Comparison of ENCODE assay signal across 8 mouse cellular contexts in genomic region chr4:134102742-134103119, GRCm38 (mm10). TPM values are rescaled to one million over a fixed set of nuclear protein-coding genes. Genes with fewer than 3 reads are reported as not detected.
DNase-seq lines count a peak whose midpoint lies in the region; ATAC-seq and TF ChIP-seq lines count a peak whose summit lies in the region.

No protein-coding gene starts in this region.

- H3K36me3 ChIP-seq in lung, embryonic 14.5 days (ENCODE audit: insufficient read depth), result no peaks in the 10 kb centered on the region
- no peaks in the 10 kb centered on the region for H3K36me3 ChIP-seq in embryonic facial prominence, embryonic 13.5 days
- H3K36me3 ChIP-seq in intestine, postnatal 0 days (ENCODE audit: control insufficient read depth, insufficient read depth), result no peaks in the 10 kb centered on the region
- H3K36me3 ChIP-seq in neural tube, embryonic 13.5 days, result no peaks in the 10 kb centered on the region

- no peak for TF ChIP-seq CTCF in lung, embryonic 14.5 days (IDR thresholded peaks at IDR 0.05; ENCODE audit: low read depth)
- no peak for TF ChIP-seq CTCF in intestine, postnatal 0 days (IDR thresholded peaks at IDR 0.05; ENCODE audit: low read depth)

- H3K4me3 ChIP-seq in lung, embryonic 14.5 days (ENCODE audit: low read depth, low read length), result peak overlapping the region; percentile 65
- H3K4me3 ChIP-seq in embryonic facial prominence, embryonic 13.5 days, result peak overlapping the region; percentile 70
- peak overlapping the region; percentile 57 for H3K4me3 ChIP-seq in intestine, postnatal 0 days (ENCODE audit: low read depth, low read length)
- H3K4me3 ChIP-seq in neural tube, embryonic 13.5 days, result peak overlapping the region; percentile 76

- no peak for DNase-seq in lung, embryonic 14.5 days
- no peak for DNase-seq in lung, postnatal 14 days
- no peak for DNase-seq in thymus, postnatal 25 days
- DNase-seq in Muller cell, postnatal 12 days (ENCODE audit: inconsistent ontology term), result no peak
- DNase-seq in left cerebral cortex, postnatal 14 days (ENCODE audit: low spot score in 2 of 2), result no peak

- intact Hi-C loops in left cerebral cortex, postnatal 14 days (cut with DNase I), result no loop called here

- ATAC-seq in lung, embryonic 14.5 days (ENCODE audit: insufficient read depth), result peak; percentile 28
- no peak; the same call in 1 of the 2 replicates for ATAC-seq in embryonic facial prominence, embryonic 13.5 days (ENCODE audit: insufficient number of reproducible peaks, insufficient read depth, low FRiP score, low TSS enrichment, low read depth)
- peak; percentile 48; the same call in 1 of the 2 replicates for ATAC-seq in intestine, postnatal 0 days
- peak; percentile 60 for ATAC-seq in neural tube, embryonic 13.5 days (ENCODE audit: low read depth)

- H3K27ac ChIP-seq in lung, embryonic 14.5 days (ENCODE audit: low read depth), result no peak overlapping the region
- H3K27ac ChIP-seq in embryonic facial prominence, embryonic 13.5 days, result no peak overlapping the region
- no peak overlapping the region for H3K27ac ChIP-seq in intestine, postnatal 0 days (ENCODE audit: low read depth, low read length)
- H3K27ac ChIP-seq in neural tube, embryonic 13.5 days (replicated peaks), result no peak overlapping the region

- peak overlapping the region; percentile 72 for H3K4me2 ChIP-seq in lung, embryonic 14.5 days
- H3K4me2 ChIP-seq in embryonic facial prominence, embryonic 13.5 days, result peak overlapping the region; percentile 70
- H3K4me2 ChIP-seq in intestine, postnatal 0 days (replicated peaks; ENCODE audit: low read depth), result peak overlapping the region; percentile 64
- peak overlapping the region; percentile 78 for H3K4me2 ChIP-seq in neural tube, embryonic 13.5 days

- H3K9me3 ChIP-seq in lung, embryonic 14.5 days (ENCODE audit: low read depth, low read length), result no peaks in the 10 kb centered on the region
- no peaks in the 10 kb centered on the region for H3K9me3 ChIP-seq in embryonic facial prominence, embryonic 13.5 days
- no peaks in the 10 kb centered on the region for H3K9me3 ChIP-seq in intestine, postnatal 0 days (ENCODE audit: control insufficient read depth)
- H3K9me3 ChIP-seq in neural tube, embryonic 13.5 days, result no peaks in the 10 kb centered on the region

- H3K27me3 ChIP-seq in lung, embryonic 14.5 days (ENCODE audit: insufficient read depth, low read length), result no peaks in the 10 kb centered on the region
- H3K27me3 ChIP-seq in embryonic facial prominence, embryonic 13.5 days, result no peaks in the 10 kb centered on the region
- H3K27me3 ChIP-seq in intestine, postnatal 0 days (replicated peaks; ENCODE audit: control insufficient read depth, insufficient read depth, low read length), result no peaks in the 10 kb centered on the region
- no peaks in the 10 kb centered on the region for H3K27me3 ChIP-seq in neural tube, embryonic 13.5 days

- peak overlapping the region; percentile 60 for H3K9ac ChIP-seq in lung, embryonic 14.5 days
- H3K9ac ChIP-seq in embryonic facial prominence, embryonic 13.5 days, result peak overlapping the region; percentile 77
- H3K9ac ChIP-seq in intestine, postnatal 0 days (ENCODE audit: low read depth, low read length), result 0 out of 2 replicates have a peak overlapping the region, but pooled peaks have one; percentile 24
- H3K9ac ChIP-seq in neural tube, embryonic 13.5 days, result peak overlapping the region; percentile 73

- no peaks in the 10 kb centered on the region for H3K4me1 ChIP-seq in lung, embryonic 14.5 days (ENCODE audit: insufficient read depth)
- H3K4me1 ChIP-seq in embryonic facial prominence, embryonic 13.5 days, result no peaks in the 10 kb centered on the region
- H3K4me1 ChIP-seq in intestine, postnatal 0 days (replicated peaks; ENCODE audit: control insufficient read depth, insufficient read depth, low read length), result no peaks in the 10 kb centered on the region; the same call in 1 of the 2 replicates
- peaks cover 8% of the 10 kb centered on the region for H3K4me1 ChIP-seq in neural tube, embryonic 13.5 days (replicated peaks)

- WGBS in lung, embryonic 14.5 days, result 2% methylated on average over 21 of the region's 21 CpGs
- WGBS in embryonic facial prominence, embryonic 13.5 days, result 2% methylated on average over 21 of the region's 21 CpGs
- WGBS in intestine, postnatal 0 days, result 4% methylated on average over 21 of the region's 21 CpGs
- WGBS in neural tube, embryonic 13.5 days, result 3% methylated on average over 21 of the region's 21 CpGs

RNA-seq across cellular contexts. Expression of gene Ubxn11, which starts 0.4 kb away (rescaled TPM):
- 6.8 and 7.8 TPM in 2 replicates for polyA plus RNA-seq in lung, embryonic 14.5 days (2014; fragmentation: Nextera tagmentation; extraction: Ambion mirVana)
- 11.6 and 11.9 TPM in 2 replicates for polyA plus RNA-seq in embryonic facial prominence, embryonic 13.5 days (2015; fragmentation: Nextera tagmentation; extraction: Ambion mirVana)
- polyA plus RNA-seq in intestine, postnatal 0 days (2015; fragmentation: Nextera tagmentation; extraction: Ambion mirVana), result 0.88 and 1.5 TPM in 2 replicates
- 10.3 and 10.4 TPM in 2 replicates for polyA plus RNA-seq in neural tube, embryonic 13.5 days (2015; fragmentation: Nextera tagmentation; extraction: Ambion mirVana)
- 10 to 100 TPM; 22.6 to 25.0 TPM for total RNA-seq in left cerebral cortex, postnatal 14 days (2021)

RNA-seq across cellular contexts. Expression of gene Cd52, which starts 7.8 kb away (rescaled TPM):
- 13.1 and 14.2 TPM in 2 replicates for polyA plus RNA-seq in lung, embryonic 14.5 days (2014; fragmentation: Nextera tagmentation; extraction: Ambion mirVana)
- polyA plus RNA-seq in embryonic facial prominence, embryonic 13.5 days (2015; fragmentation: Nextera tagmentation; extraction: Ambion mirVana), result 9.1 and 11.2 TPM in 2 replicates
- 28.7 and 31.2 TPM in 2 replicates for polyA plus RNA-seq in intestine, postnatal 0 days (2015; fragmentation: Nextera tagmentation; extraction: Ambion mirVana)
- 3.1 and 5.1 TPM in 2 replicates for polyA plus RNA-seq in neural tube, embryonic 13.5 days (2015; fragmentation: Nextera tagmentation; extraction: Ambion mirVana)
- total RNA-seq in left cerebral cortex, postnatal 14 days (2021), result 1 to 10 TPM in 1 of 2 experiments, under 1 TPM in 1; 0.99 to 2.4 TPM

RNA-seq across cellular contexts. Expression of gene Sh3bgrl3, which starts 25.9 kb away (rescaled TPM):
- polyA plus RNA-seq in lung, embryonic 14.5 days (2014; fragmentation: Nextera tagmentation; extraction: Ambion mirVana), result 384 and 400 TPM in 2 replicates
- polyA plus RNA-seq in embryonic facial prominence, embryonic 13.5 days (2015; fragmentation: Nextera tagmentation; extraction: Ambion mirVana), result 412 and 420 TPM in 2 replicates
- polyA plus RNA-seq in intestine, postnatal 0 days (2015; fragmentation: Nextera tagmentation; extraction: Ambion mirVana), result 503 and 522 TPM in 2 replicates
- polyA plus RNA-seq in neural tube, embryonic 13.5 days (2015; fragmentation: Nextera tagmentation; extraction: Ambion mirVana), result 384 and 425 TPM in 2 replicates
- 100 to 1,000 TPM; 204 to 214 TPM for total RNA-seq in left cerebral cortex, postnatal 14 days (2021)

RNA-seq across cellular contexts. Expression of gene Crybg2, which starts 42.1 kb away (rescaled TPM):
- 2.9 and 4.0 TPM in 2 replicates for polyA plus RNA-seq in lung, embryonic 14.5 days (2014; fragmentation: Nextera tagmentation; extraction: Ambion mirVana)
- 4.7 and 7.8 TPM in 2 replicates for polyA plus RNA-seq in embryonic facial prominence, embryonic 13.5 days (2015; fragmentation: Nextera tagmentation; extraction: Ambion mirVana)
- polyA plus RNA-seq in intestine, postnatal 0 days (2015; fragmentation: Nextera tagmentation; extraction: Ambion mirVana), result 17.9 and 22.5 TPM in 2 replicates
- polyA plus RNA-seq in neural tube, embryonic 13.5 days (2015; fragmentation: Nextera tagmentation; extraction: Ambion mirVana), result 1.3 and 1.7 TPM in 2 replicates
- total RNA-seq in left cerebral cortex, postnatal 14 days (2021), result 1 to 10 TPM; 1.3 to 1.4 TPM

RNA-seq across cellular contexts. Expression of gene Zfp683, which starts 49.1 kb away (rescaled TPM):
- polyA plus RNA-seq in lung, embryonic 14.5 days (2014; fragmentation: Nextera tagmentation; extraction: Ambion mirVana), result not detected in 2 replicates
- not detected in 2 replicates for polyA plus RNA-seq in embryonic facial prominence, embryonic 13.5 days (2015; fragmentation: Nextera tagmentation; extraction: Ambion mirVana)
- not detected in 2 replicates for polyA plus RNA-seq in intestine, postnatal 0 days (2015; fragmentation: Nextera tagmentation; extraction: Ambion mirVana)
- polyA plus RNA-seq in neural tube, embryonic 13.5 days (2015; fragmentation: Nextera tagmentation; extraction: Ambion mirVana), result not detected in 2 replicates
- total RNA-seq in left cerebral cortex, postnatal 14 days (2021), result not detected

Comparison
In these comparisons a context has a peak if more than half of its experiments do, and no peak if none do; other contexts are left out.
1. H3K9ac ChIP-seq: peak in every context shown above with its lines; median percentile 77 in embryonic facial prominence, embryonic 13.5 days; 73 in neural tube, embryonic 13.5 days; 60 in lung, embryonic 14.5 days; 24 in intestine, postnatal 0 days.